Mouse (Mus musculus): ENCODE results near the gene St6galnac4.

DNA sequence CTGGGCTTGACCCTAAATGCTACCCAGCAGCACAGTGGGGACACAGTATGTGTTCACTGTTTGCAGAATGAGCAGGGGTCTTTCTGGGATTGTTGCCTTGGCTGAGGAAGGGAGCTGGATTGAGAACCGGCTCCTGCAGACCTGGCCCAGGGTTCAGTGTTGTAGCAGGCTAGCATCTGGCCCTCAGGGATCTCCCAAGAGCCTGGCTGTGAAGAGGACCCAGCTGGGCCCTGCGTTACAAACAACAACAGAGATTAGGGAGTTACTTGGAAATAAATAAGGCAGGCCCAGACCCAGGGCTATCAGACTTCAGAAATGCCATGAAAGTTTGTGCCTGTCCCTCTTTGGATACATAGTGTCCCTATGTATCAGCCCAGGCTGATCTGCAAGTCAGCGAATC lies 58.8 kb downstream of the St6galnac4 start:
- TF ChIP-seq GATA1 (IDR thresholded peaks at IDR 0.05; ENCODE audit: low read length) = no peak
- TF ChIP-seq TAL1 (IDR thresholded peaks at IDR 0.05; ENCODE audit: low read length) = no peak

Measured in erythroblast, embryonic 14.5 days (primary cell).